Mouse (Mus musculus): ENCODE results near the gene Olfr420. TPM values are rescaled to one million over a fixed set of nuclear protein-coding genes. Genes with fewer than 3 reads are reported as not detected.

The Olfr420 gene
- total RNA-seq (2023), result not detected

DNA sequence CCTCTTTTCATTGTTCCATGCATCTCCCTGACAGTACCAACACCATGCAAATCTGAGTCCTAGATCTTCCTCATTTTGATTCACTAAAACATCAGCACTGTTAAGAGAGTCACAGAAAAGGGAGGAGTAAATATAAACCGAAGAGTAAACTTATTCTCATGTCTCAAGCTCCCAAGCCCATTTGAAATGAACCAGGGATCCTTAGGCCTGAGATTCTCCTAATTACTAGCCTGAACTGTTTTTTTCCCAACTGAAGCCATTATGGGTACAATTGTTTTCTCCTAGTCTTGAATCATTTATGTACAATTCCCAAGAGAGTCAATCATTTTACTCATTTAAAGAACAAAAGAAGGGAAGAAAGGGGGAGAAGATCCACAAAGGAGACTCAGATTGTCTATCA is at the start of gene Olfr420:
Olfr420 (plus strand) TSS at position 301 of the 400 bp plus-strand sequence.

DNA sequence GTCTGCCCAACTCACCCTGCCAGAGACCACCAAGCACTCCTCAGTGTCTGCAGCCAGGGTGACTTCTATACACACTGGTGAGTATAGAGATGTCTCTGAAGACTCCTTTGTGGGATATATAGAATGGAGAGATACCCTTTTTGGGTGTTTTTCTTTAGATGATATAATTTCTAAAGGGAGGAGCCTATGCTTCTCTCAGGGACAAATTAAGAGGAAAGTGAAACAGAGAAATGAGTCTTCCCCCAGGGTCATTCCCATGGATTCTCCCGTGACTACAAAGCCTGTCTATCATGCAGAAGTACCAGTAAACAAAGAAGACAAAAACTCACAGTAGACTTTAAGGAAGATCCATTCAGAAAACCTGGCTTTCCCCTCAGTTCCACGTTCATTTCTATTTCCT is 34.4 kb upstream of the Olfr420 start, which contains the start of gene Olfr231:
Olfr231 (minus strand) TSS at position 101 of the 400 bp plus-strand sequence.

DNA sequence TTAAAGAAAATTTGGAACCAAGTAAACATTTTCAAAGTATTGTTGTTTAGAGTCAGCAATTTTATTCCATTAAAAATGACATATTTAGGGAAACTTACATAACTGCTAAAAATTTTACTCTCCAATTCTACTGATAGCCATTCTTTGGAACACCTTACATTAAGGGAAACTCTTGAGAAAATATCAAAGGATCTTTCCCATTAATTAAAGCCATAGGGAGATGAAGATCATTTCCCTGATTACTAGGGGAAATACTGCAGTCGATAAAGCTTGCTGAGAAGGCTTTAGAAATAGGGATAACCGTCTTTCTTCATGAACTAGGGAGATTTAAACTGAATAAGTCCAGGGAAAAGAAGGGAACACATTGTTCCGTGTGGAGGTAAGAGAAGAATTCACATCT is 24.2 kb upstream of the Olfr420 start, which contains the start of gene Olfr424:
Olfr424 (plus strand) TSS at position 301 of the 400 bp plus-strand sequence.

DNA sequence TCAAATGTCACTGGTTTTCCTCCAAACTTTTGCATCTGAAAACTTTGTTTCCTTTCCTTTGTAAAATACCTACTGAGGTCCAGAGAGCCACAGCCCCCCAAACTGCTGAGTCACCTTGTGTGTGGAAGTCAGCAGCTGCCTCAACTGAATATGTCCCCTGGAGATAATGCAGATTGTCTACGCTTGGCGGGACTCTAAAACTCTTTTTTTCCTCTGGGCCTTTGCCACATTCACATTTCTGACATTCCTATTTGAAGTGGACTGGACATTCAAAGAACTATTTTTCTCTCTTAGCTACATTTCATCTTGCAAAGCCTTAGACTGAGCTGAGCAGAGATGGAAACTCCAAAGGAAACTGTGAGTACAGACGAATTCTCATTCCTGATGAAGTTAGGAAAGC is 17.2 kb downstream of the Olfr420 start, which contains the start of gene Spta1:
Spta1 (plus strand) TSS at position 172 of the 400 bp plus-strand sequence.

Other genes with a start within 250 kb of the Olfr420 start
- gene Ifi211, start 242.6 kb upstream of the Olfr420 start, total RNA-seq (2023), result not detected
- 253 TPM for gene Mndal, start 213.1 kb upstream of the Olfr420 start, total RNA-seq (2023)
- gene Ifi203, start 213.0 kb upstream of the Olfr420 start, total RNA-seq (2023), result 163 TPM
- gene Ifi202b, start 172.9 kb upstream of the Olfr420 start, total RNA-seq (2023), result not detected
- 2.1 TPM for gene Ifi205, start 123.8 kb upstream of the Olfr420 start, total RNA-seq (2023)
- not detected for gene Olfr433, start 114.9 kb upstream of the Olfr420 start, total RNA-seq (2023)
- gene Olfr432, start 106.4 kb upstream of the Olfr420 start, total RNA-seq (2023), result not detected
- gene Olfr430, start 89.0 kb upstream of the Olfr420 start, total RNA-seq (2023), result not detected
- not detected for gene Olfr429, start 71.3 kb upstream of the Olfr420 start, total RNA-seq (2023)
- not detected for gene Olfr427, start 58.7 kb upstream of the Olfr420 start, total RNA-seq (2023)
- gene Olfr231, start 34.5 kb upstream of the Olfr420 start, total RNA-seq (2023), result not detected
- not detected for gene Olfr424, start 24.1 kb upstream of the Olfr420 start, total RNA-seq (2023)
- 0.80 TPM for gene Spta1, start 17.1 kb downstream of the Olfr420 start, total RNA-seq (2023)
- gene Olfr419, start 96.4 kb downstream of the Olfr420 start, total RNA-seq (2023), result not detected
- gene Mptx1, start 174.9 kb downstream of the Olfr420 start, total RNA-seq (2023), result not detected
- not detected for gene Olfr417, start 209.5 kb downstream of the Olfr420 start, total RNA-seq (2023)
- not detected for gene Olfr248, start 235.4 kb downstream of the Olfr420 start, total RNA-seq (2023)

All from CD8-positive naive resting alpha-beta T cell, adult 57 days (primary cell).